Comparison of ENCODE assay signal across 8 mouse cellular contexts in the genomic region with DNA sequence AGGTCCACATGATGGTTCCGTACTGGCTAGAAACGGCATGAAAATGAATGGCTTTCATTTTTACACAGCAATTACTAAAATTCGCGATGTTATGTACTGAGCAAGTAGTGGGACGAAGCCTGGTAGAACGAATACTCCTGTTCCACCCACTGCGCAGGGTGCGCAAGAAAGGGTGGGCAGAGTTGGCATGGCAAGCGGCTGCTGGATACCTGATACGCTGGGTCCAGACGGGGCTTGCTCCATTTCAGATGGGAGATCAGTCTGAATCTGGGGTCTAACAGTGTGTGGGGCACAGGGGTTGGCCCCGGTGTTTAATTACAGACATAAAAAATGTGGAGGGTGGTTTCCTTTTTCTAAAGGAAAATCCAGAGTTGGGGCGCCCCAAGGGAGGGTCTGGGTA. TPM values are rescaled to one million over a fixed set of nuclear protein-coding genes. Genes with fewer than 3 reads are reported as not detected.
DNase-seq lines count a peak whose midpoint lies in the region; ATAC-seq and TF ChIP-seq lines count a peak whose summit lies in the region.

No protein-coding gene starts in this region.

- TF ChIP-seq CTCF in left cerebral cortex, adult 2 months (IDR thresholded peaks at IDR 0.05), result no peak
- no peak for TF ChIP-seq CTCF in cortical plate, adult 2 months (IDR thresholded peaks at IDR 0.05; ENCODE audit: extremely low read depth, insufficient read depth, low read length)

- no peak for TF ChIP-seq POLR2A in cortical plate, adult 2 months (IDR thresholded peaks at IDR 0.05; ENCODE audit: extremely low read depth, insufficient read depth, low read length)

- H3K27ac ChIP-seq in left cerebral cortex, adult 2 months, result no peak overlapping the region
- H3K27ac ChIP-seq in cortical plate, adult 2 months (ENCODE audit: insufficient read depth, low read length), result no peak overlapping the region
- H3K27ac ChIP-seq in hindbrain, embryonic 13.5 days, result 0 out of 2 replicates have a peak overlapping the region, but pooled peaks have one; percentile 94
- H3K27ac ChIP-seq in midbrain, embryonic 14.5 days (replicated peaks; ENCODE audit: low read depth, low read length), result peak overlapping the region; percentile 92; the same call in 1 of the 2 replicates

- H3K9ac ChIP-seq in hindbrain, embryonic 13.5 days, result peak overlapping the region; percentile 30; the same call in 1 of the 2 replicates
- H3K9ac ChIP-seq in midbrain, embryonic 14.5 days (replicated peaks; ENCODE audit: low read length), result no peak overlapping the region

- peaks cover 2% of the 10 kb centered on the region; the same call in 1 of the 2 replicates for H3K4me1 ChIP-seq in cortical plate, adult 2 months (ENCODE audit: control insufficient read depth, insufficient read depth, low read length)
- peaks cover 42% of the 10 kb centered on the region for H3K4me1 ChIP-seq in hindbrain, embryonic 13.5 days (replicated peaks)
- peaks cover 15% of the 10 kb centered on the region for H3K4me1 ChIP-seq in midbrain, embryonic 14.5 days (ENCODE audit: control insufficient read depth, insufficient read depth, low read length)

- no peaks in the 10 kb centered on the region for H3K9me3 ChIP-seq in hindbrain, embryonic 13.5 days
- no peaks in the 10 kb centered on the region for H3K9me3 ChIP-seq in midbrain, embryonic 14.5 days (ENCODE audit: control insufficient read depth, low read length)

- peak overlapping the region; percentile 56 for H3K4me3 ChIP-seq in left cerebral cortex, adult 2 months
- peak overlapping the region; percentile 85 for H3K4me3 ChIP-seq in cortical plate, adult 2 months (ENCODE audit: insufficient read depth, low read length)
- H3K4me3 ChIP-seq in hindbrain, embryonic 13.5 days, result peak overlapping the region; percentile 60
- peak overlapping the region; percentile 67 for H3K4me3 ChIP-seq in midbrain, embryonic 14.5 days (replicated peaks; ENCODE audit: low read depth, low read length)

- peak overlapping the region; percentile 82 for H3K4me2 ChIP-seq in hindbrain, embryonic 13.5 days
- H3K4me2 ChIP-seq in midbrain, embryonic 14.5 days (ENCODE audit: low read length), result peak overlapping the region; percentile 83

- no peak for DNase-seq in left cerebral cortex, adult 2 months (ENCODE audit: extremely low spot score in 1 of 2, low spot score in 2 of 2)
- no peak for DNase-seq in left cerebral cortex, postnatal 4 days
- DNase-seq in midbrain, embryonic 14.5 days, result no peak
- no peak for DNase-seq in adipocyte (ENCODE audit: low spot score)
- DNase-seq in c-Kit-positive CD71-positive TER-119-positive erythroid progenitor cells, embryonic 14.5 days (ENCODE audit: low spot score), result no peak
- no peak for DNase-seq in adrenal gland, postnatal 4 days (ENCODE audit: low spot score in 2 of 2)

- WGBS in hindbrain, embryonic 13.5 days, result 44% methylated on average over 13 of the region's 13 CpGs
- 44% methylated on average over 13 of the region's 13 CpGs for WGBS in midbrain, embryonic 14.5 days

- peaks cover 84% of the 10 kb centered on the region for H3K27me3 ChIP-seq in hindbrain, embryonic 13.5 days
- peaks cover 62% of the 10 kb centered on the region for H3K27me3 ChIP-seq in midbrain, embryonic 14.5 days (ENCODE audit: control insufficient read depth, insufficient read depth, low read length)

- ATAC-seq in hindbrain, embryonic 13.5 days (ENCODE audit: low FRiP score), result peak; percentile 27
- ATAC-seq in midbrain, embryonic 14.5 days (ENCODE audit: low FRiP score, low TSS enrichment), result no peak

- intact Hi-C loops in left cerebral cortex, adult 2 months (cut with DNase I), result no loop called here
- intact Hi-C loops in left cerebral cortex, postnatal 4 days (cut with DNase I), result no loop called here

- H3K36me3 ChIP-seq in hindbrain, embryonic 13.5 days, result no peaks in the 10 kb centered on the region; the same call in 1 of the 2 replicates
- H3K36me3 ChIP-seq in midbrain, embryonic 14.5 days (ENCODE audit: control insufficient read depth, insufficient read depth, low read length), result 0 out of 2 replicates have a peak, but pooled peaks cover 3% of the 10 kb centered on the region

RNA-seq across cellular contexts. Expression of gene Nefh, which starts 1.3 kb away (rescaled TPM):
- total RNA-seq in left cerebral cortex, adult 2 months (2021), result 10 to 100 TPM; 47.9 to 54.5 TPM
- total RNA-seq in left cerebral cortex, postnatal 4 days (2021), result 1 to 10 TPM; 3.2 to 4.8 TPM
- polyA plus RNA-seq in cortical plate, adult 2 months (2012; rRNA removed), result 33.5 and 35.3 TPM in 2 replicates
- 3.1 and 3.4 TPM in 2 replicates for polyA plus RNA-seq in hindbrain, embryonic 13.5 days (2015; fragmentation: Nextera tagmentation; extraction: Ambion mirVana)
- 3.2 and 3.5 TPM in 2 replicates for polyA plus RNA-seq in midbrain, embryonic 14.5 days (2014; fragmentation: Nextera tagmentation; extraction: Ambion mirVana)
- total RNA-seq in adrenal gland, postnatal 4 days (2021), result 1 to 10 TPM; 3.0 to 3.9 TPM

RNA-seq across cellular contexts. Expression of gene Ap1b1, which starts 40.1 kb away (rescaled TPM):
- total RNA-seq in left cerebral cortex, adult 2 months (2021), result 100 to 1,000 TPM; 156 to 177 TPM
- 100 to 1,000 TPM; 110 to 115 TPM for total RNA-seq in left cerebral cortex, postnatal 4 days (2021)
- 162 and 169 TPM in 2 replicates for polyA plus RNA-seq in cortical plate, adult 2 months (2012; rRNA removed)
- polyA plus RNA-seq in hindbrain, embryonic 13.5 days (2015; fragmentation: Nextera tagmentation; extraction: Ambion mirVana), result 86.8 and 92.2 TPM in 2 replicates
- polyA plus RNA-seq in midbrain, embryonic 14.5 days (2014; fragmentation: Nextera tagmentation; extraction: Ambion mirVana), result 84.7 and 96.5 TPM in 2 replicates
- total RNA-seq in adrenal gland, postnatal 4 days (2021), result 10 to 100 TPM; 69.9 to 78.3 TPM

RNA-seq across cellular contexts. Expression of gene Thoc5, which starts 51.4 kb away (rescaled TPM):
- 10 to 100 TPM; 37.4 to 38.9 TPM for total RNA-seq in left cerebral cortex, adult 2 months (2021)
- 10 to 100 TPM; 58.1 to 61.4 TPM for total RNA-seq in left cerebral cortex, postnatal 4 days (2021)
- polyA plus RNA-seq in cortical plate, adult 2 months (2012; rRNA removed), result 46.4 and 48.1 TPM in 2 replicates
- polyA plus RNA-seq in hindbrain, embryonic 13.5 days (2015; fragmentation: Nextera tagmentation; extraction: Ambion mirVana), result 55.9 and 57.3 TPM in 2 replicates
- 60.4 and 66.9 TPM in 2 replicates for polyA plus RNA-seq in midbrain, embryonic 14.5 days (2014; fragmentation: Nextera tagmentation; extraction: Ambion mirVana)
- total RNA-seq in adrenal gland, postnatal 4 days (2021), result 10 to 100 TPM; 36.3 to 37.6 TPM

Comparison
In these comparisons a context has a peak if more than half of its experiments do, and no peak if none do; other contexts are left out.
1. RNA of gene Nefh, which starts 1.3 kb away (total RNA-seq): 47.9 to 54.5 TPM in left cerebral cortex, adult 2 months; 3.2 to 4.8 TPM in left cerebral cortex, postnatal 4 days and 3.0 to 3.9 TPM in adrenal gland, postnatal 4 days; every median in the first group is over 4 times any median in the second.
2. H3K27ac ChIP-seq: peak in hindbrain, embryonic 13.5 days (single experiment) and midbrain, embryonic 14.5 days (single experiment); none in left cerebral cortex, adult 2 months (single experiment) and cortical plate, adult 2 months (single experiment).
3. Peak in every context shown above with its lines, with median percentiles within 50 percentile points of each other: H3K4me3 ChIP-seq.